Mouse (Mus musculus): ENCODE data around the gene Hemk1. TPM values are rescaled to one million over a fixed set of nuclear protein-coding genes. Genes with fewer than 3 reads are reported as not detected.
"Not testable (repeated sequence)": the region's sequence is repeated elsewhere in the genome, so short reads cannot be mapped to it uniquely, and the experiment has no call there.

Gene Hemk1
- polyA plus RNA-seq, 1 experiment from 2014 or later = 13.5 TPM

GRCm38 (mm10) chr9:107313926-107314325 is 24.2 kb downstream of the Hemk1 start:
- no peaks in the 10 kb centered on the region for H3K27me3 ChIP-seq (ENCODE audit: low read depth, poor library complexity, severe bottlenecking)
- no peaks in the 10 kb centered on the region for H3K36me3 ChIP-seq
- H3K27ac ChIP-seq (replicated peaks) = no peak overlapping the region
- H3K4me1 ChIP-seq = no peaks in the 10 kb centered on the region; the same call in 1 of the 2 replicates
- no peak overlapping the region for H3K4me3 ChIP-seq
- H3K9me3 ChIP-seq (replicated peaks) = no peaks in the 10 kb centered on the region
- WGBS = 91% methylated on average over 3 of the region's 3 CpGs
- DNase-seq (ENCODE audit: low spot score) = no peak

- WGBS = 74% methylated on average over 10 of the region's 10 CpGs
- DNase-seq (ENCODE audit: low spot score) = no peak
- no peaks in the 10 kb centered on the region for H3K36me3 ChIP-seq
Measured at GRCm38 (mm10) chr9:107312811-107313584, 25.2 kb downstream of the Hemk1 start.

GRCm38 (mm10) chr9:107309600-107309999 is 28.6 kb downstream of the Hemk1 start:
- no peaks in the 10 kb centered on the region for H3K9me3 ChIP-seq (replicated peaks)
- no peaks in the 10 kb centered on the region for H3K4me1 ChIP-seq
- H3K4me3 ChIP-seq = no peak overlapping the region
- no peaks in the 10 kb centered on the region for H3K27me3 ChIP-seq (ENCODE audit: low read depth, poor library complexity, severe bottlenecking)
- H3K36me3 ChIP-seq = no peaks in the 10 kb centered on the region
- no peak overlapping the region for H3K27ac ChIP-seq (replicated peaks)
- DNase-seq (ENCODE audit: low spot score) = no peak
- 81% methylated on average over 5 of the region's 5 CpGs for WGBS

More at GRCm38 (mm10) chr9:107312811-107313584, 25.2 kb downstream of the Hemk1 start:
- Histone ChIP-seq H3K27ac (replicated peaks) (no peak overlapping the region), H3K9me3 (replicated peaks) (no peaks in the 10 kb centered on the region), H3K4me1 (no peaks in the 10 kb centered on the region), H3K4me3 (no peak overlapping the region), H3K27me3 (ENCODE audit: low read depth, poor library complexity, severe bottlenecking) (no peaks in the 10 kb centered on the region)

GRCm38 (mm10) chr9:107309171-107309570 is 29.0 kb downstream of the Hemk1 start:
- Histone ChIP-seq H3K9me3 (replicated peaks) (no peaks in the 10 kb centered on the region), H3K36me3 (no peaks in the 10 kb centered on the region), H3K27ac (replicated peaks) (no peak overlapping the region), H3K4me1 (no peaks in the 10 kb centered on the region), H3K4me3 (no peak overlapping the region), H3K27me3 (ENCODE audit: low read depth, poor library complexity, severe bottlenecking) (no peaks in the 10 kb centered on the region)
- DNase-seq (ENCODE audit: low spot score) = no peak
- 85% methylated on average over 9 of the region's 9 CpGs for WGBS

GRCm38 (mm10) chr9:107308346-107309000 is 29.7 kb downstream of the Hemk1 start:
- 89% methylated on average over 9 of the region's 9 CpGs for WGBS
- H3K27ac ChIP-seq (replicated peaks) = no peak overlapping the region
- no peaks in the 10 kb centered on the region for H3K4me1 ChIP-seq
- H3K36me3 ChIP-seq = no peaks in the 10 kb centered on the region
- no peak for DNase-seq (ENCODE audit: low spot score)
- H3K4me3 ChIP-seq = no peak overlapping the region
- H3K27me3 ChIP-seq (ENCODE audit: low read depth, poor library complexity, severe bottlenecking) = no peaks in the 10 kb centered on the region
- H3K9me3 ChIP-seq (replicated peaks) = no peaks in the 10 kb centered on the region

- WGBS = 81% methylated on average over 12 of the region's 12 CpGs
- H3K27ac ChIP-seq (replicated peaks) = no peak overlapping the region
- no peak for DNase-seq (ENCODE audit: low spot score)
- no peaks in the 10 kb centered on the region for H3K4me1 ChIP-seq
- no peak overlapping the region for H3K4me3 ChIP-seq
- H3K9me3 ChIP-seq (replicated peaks) = no peaks in the 10 kb centered on the region
- no peaks in the 10 kb centered on the region for H3K36me3 ChIP-seq
- no peaks in the 10 kb centered on the region for H3K27me3 ChIP-seq (ENCODE audit: low read depth, poor library complexity, severe bottlenecking)
Measured at GRCm38 (mm10) chr9:107307886-107308285, 30.3 kb downstream of the Hemk1 start.

GRCm38 (mm10) chr9:107307099-107307872 is 30.9 kb downstream of the Hemk1 start:
- Histone ChIP-seq H3K9me3 (replicated peaks) (no peaks in the 10 kb centered on the region), H3K4me1 (no peaks in the 10 kb centered on the region), H3K27ac (replicated peaks) (no peak overlapping the region), H3K36me3 (no peaks in the 10 kb centered on the region), H3K4me3 (no peak overlapping the region), H3K27me3 (ENCODE audit: low read depth, poor library complexity, severe bottlenecking) (no peaks in the 10 kb centered on the region)
- WGBS = 94% methylated on average over 11 of the region's 11 CpGs
- no peak for DNase-seq (ENCODE audit: low spot score)

GRCm38 (mm10) chr9:107306673-107307072 is 31.5 kb downstream of the Hemk1 start:
- H3K4me3 ChIP-seq; H3K4me1 ChIP-seq; H3K27me3 ChIP-seq (ENCODE audit: low read depth, poor library complexity, severe bottlenecking); DNase-seq (ENCODE audit: low spot score); H3K27ac ChIP-seq (replicated peaks); H3K36me3 ChIP-seq; H3K9me3 ChIP-seq (replicated peaks): not testable (repeated sequence)
- WGBS = 90% methylated on average over 1 of the region's 1 CpGs

GRCm38 (mm10) chr9:107305601-107306542 is 32.3 kb downstream of the Hemk1 start:
- no peak for DNase-seq (ENCODE audit: low spot score)

GRCm38 (mm10) chr9:107305012-107305411 is 33.1 kb downstream of the Hemk1 start:
- DNase-seq (ENCODE audit: low spot score) = no peak
- H3K27ac ChIP-seq (replicated peaks) = no peak overlapping the region
- H3K27me3 ChIP-seq (ENCODE audit: low read depth, poor library complexity, severe bottlenecking) = no peaks in the 10 kb centered on the region
- no peaks in the 10 kb centered on the region for H3K4me1 ChIP-seq
- H3K36me3 ChIP-seq = peaks cover 20% of the 10 kb centered on the region
- no peaks in the 10 kb centered on the region for H3K9me3 ChIP-seq (replicated peaks)
- no peak overlapping the region for H3K4me3 ChIP-seq
- 84% methylated on average over 4 of the region's 4 CpGs for WGBS

More at GRCm38 (mm10) chr9:107305601-107306542, 32.3 kb downstream of the Hemk1 start:
- Histone ChIP-seq H3K4me3 (no peak overlapping the region), H3K4me1 (no peaks in the 10 kb centered on the region), H3K27ac (replicated peaks) (no peak overlapping the region), H3K27me3 (ENCODE audit: low read depth, poor library complexity, severe bottlenecking) (no peaks in the 10 kb centered on the region), H3K9me3 (replicated peaks) (no peaks in the 10 kb centered on the region), H3K36me3 (peaks cover 13% of the 10 kb centered on the region)
- WGBS = 74% methylated on average over 13 of the region's 13 CpGs

GRCm38 (mm10) chr9:107304383-107304782 is 33.8 kb downstream of the Hemk1 start:
- no peak overlapping the region for H3K4me3 ChIP-seq
- no peaks in the 10 kb centered on the region for H3K27me3 ChIP-seq (ENCODE audit: low read depth, poor library complexity, severe bottlenecking)
- DNase-seq (ENCODE audit: low spot score) = no peak
- H3K27ac ChIP-seq (replicated peaks) = no peak overlapping the region
- peaks cover 20% of the 10 kb centered on the region for H3K36me3 ChIP-seq
- 96% methylated on average over 3 of the region's 3 CpGs for WGBS
- no peaks in the 10 kb centered on the region for H3K4me1 ChIP-seq
- no peaks in the 10 kb centered on the region for H3K9me3 ChIP-seq (replicated peaks)

GRCm38 (mm10) chr9:107303900-107304299 is 34.2 kb downstream of the Hemk1 start:
- no peaks in the 10 kb centered on the region for H3K9me3 ChIP-seq (replicated peaks)
- WGBS = 87% methylated on average over 5 of the region's 5 CpGs
- no peak for DNase-seq (ENCODE audit: low spot score)
- H3K27ac ChIP-seq (replicated peaks) = no peak overlapping the region
- H3K27me3 ChIP-seq (ENCODE audit: low read depth, poor library complexity, severe bottlenecking) = no peaks in the 10 kb centered on the region
- no peak overlapping the region for H3K4me3 ChIP-seq
- H3K36me3 ChIP-seq = peaks cover 20% of the 10 kb centered on the region
- no peaks in the 10 kb centered on the region for H3K4me1 ChIP-seq

Measured in midbrain, embryonic 10.5 days (tissue).